7 mouse cellular contexts compared by ENCODE assay signal in the genomic region with DNA sequence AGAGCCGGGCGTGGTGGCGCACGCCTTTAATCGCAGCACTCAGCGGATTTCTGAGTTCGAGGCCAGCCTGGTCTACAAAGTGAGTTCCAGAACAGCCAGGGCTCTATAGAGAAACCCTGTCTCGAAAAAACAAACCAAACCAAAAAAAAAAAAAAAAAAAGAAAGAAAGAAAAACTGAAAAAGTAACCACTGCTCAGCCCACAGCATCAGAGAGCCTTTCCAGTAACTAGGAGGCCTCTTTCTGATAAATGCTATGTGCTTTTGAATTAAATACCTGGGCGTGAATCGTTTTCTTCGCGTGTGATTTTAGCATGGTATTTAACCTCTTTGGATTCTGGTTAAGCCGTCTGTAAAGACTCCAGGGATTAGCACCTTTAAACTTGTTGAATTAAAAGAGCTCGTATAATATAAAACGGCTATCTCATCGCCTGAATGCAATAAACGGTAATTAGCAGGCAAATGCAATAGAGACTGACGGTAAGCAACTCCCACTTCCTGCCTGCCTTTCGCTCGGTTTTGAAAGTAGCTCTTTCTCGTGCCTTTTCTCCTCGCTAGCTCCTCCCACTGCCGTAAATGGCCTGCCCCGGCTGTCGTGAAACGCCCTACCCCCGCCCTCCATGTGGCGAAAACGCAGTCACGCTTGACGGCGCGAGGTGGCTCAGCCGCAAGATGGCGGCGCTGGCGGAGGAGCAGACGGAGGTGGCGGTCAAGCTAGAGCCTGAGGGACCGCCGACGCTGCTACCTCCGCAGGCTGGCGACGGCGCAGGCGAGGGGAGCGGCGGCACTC. TPM values are rescaled to one million over a fixed set of nuclear protein-coding genes. Genes with fewer than 3 reads are reported as not detected.
DNase-seq lines count a peak whose midpoint lies in the region; ATAC-seq lines count a peak whose summit lies in the region.

A gene (plus strand): TSS at position 651 of the 787 bp plus-strand sequence.

- peak; percentile 97 for DNase-seq in adrenal gland, adult 2 months
- DNase-seq in embryo, embryonic 11.5 days (ENCODE audit: low read depth, low spot score), result peak; percentile 96
- DNase-seq in gastrocnemius, postnatal 36 days, result peak; percentile 91 to 96
- DNase-seq in left cerebral cortex, postnatal 25 days (ENCODE audit: low spot score in 2 of 2), result peak; percentile 95 to 98
- DNase-seq in midbrain, embryonic 10.5 days (ENCODE audit: low spot score), result peak; percentile 98
- DNase-seq in right cerebral cortex, postnatal 4 days, result peak; percentile 94

- H3K9me3 ChIP-seq in intestine, embryonic 15.5 days, result no peaks in the 10 kb centered on the region
- no peaks in the 10 kb centered on the region for H3K9me3 ChIP-seq in midbrain, embryonic 10.5 days (replicated peaks)

- H3K4me1 ChIP-seq in intestine, embryonic 15.5 days (replicated peaks), result peaks cover 6% of the 10 kb centered on the region; the same call in 1 of the 2 replicates
- H3K4me1 ChIP-seq in midbrain, embryonic 10.5 days, result peaks cover 12% of the 10 kb centered on the region

- H3K4me3 ChIP-seq in intestine, embryonic 15.5 days (replicated peaks), result peak within 1 kb of the TSS; percentile 88
- H3K4me3 ChIP-seq in midbrain, embryonic 10.5 days, result peak within 1 kb of the TSS; percentile 100

- ATAC-seq in intestine, embryonic 15.5 days, result peak; percentile 88

- peak within 1 kb of the TSS; percentile 73 for H3K4me2 ChIP-seq in intestine, embryonic 15.5 days (replicated peaks)

- no peaks in the 10 kb centered on the region for H3K27me3 ChIP-seq in intestine, embryonic 15.5 days (replicated peaks)
- no peaks in the 10 kb centered on the region for H3K27me3 ChIP-seq in midbrain, embryonic 10.5 days (ENCODE audit: low read depth, poor library complexity, severe bottlenecking)

- intact Hi-C loops in gastrocnemius, postnatal 36 days (cut with DNase I), result no loop called here
- intact Hi-C loops in left cerebral cortex, postnatal 25 days (cut with DNase I), result loop anchor here (1.0 to 5.0 kb wide), 2 partner anchors 23 to 100 kb away; a partner anchor contains a TSS

- 11% methylated on average over 46 of the region's 49 CpGs for WGBS in intestine, embryonic 15.5 days
- WGBS in midbrain, embryonic 10.5 days, result 11% methylated on average over 49 of the region's 49 CpGs

- peak within 1 kb of the TSS; percentile 97 for H3K9ac ChIP-seq in intestine, embryonic 15.5 days

- H3K27ac ChIP-seq in intestine, embryonic 15.5 days, result peak within 1 kb of the TSS; percentile 83
- peak within 1 kb of the TSS; percentile 94 for H3K27ac ChIP-seq in midbrain, embryonic 10.5 days (replicated peaks)

- H3K36me3 ChIP-seq in intestine, embryonic 15.5 days, result no peaks in the 10 kb centered on the region
- peaks cover 18% of the 10 kb centered on the region for H3K36me3 ChIP-seq in midbrain, embryonic 10.5 days

RNA-seq across cellular contexts. Expression of the gene that starts here (rescaled TPM):
- total RNA-seq in adrenal gland, adult 2 months (2021), result 1 to 10 TPM; 3.5 to 3.6 TPM
- polyA plus RNA-seq in adrenal gland, adult 2 months (2012; rRNA removed), result 1.6 and 1.9 TPM in 2 replicates
- total RNA-seq in gastrocnemius, postnatal 36 days (2021), result 1 to 10 TPM; 2.1 to 2.8 TPM
- polyA plus RNA-seq in intestine, embryonic 15.5 days (2015; fragmentation: Nextera tagmentation; extraction: Ambion mirVana), result 5.0 and 5.5 TPM in 2 replicates
- total RNA-seq in left cerebral cortex, postnatal 25 days (2021), result 1 to 10 TPM; 6.6 to 6.7 TPM
- polyA plus RNA-seq in midbrain, embryonic 10.5 days (2016; fragmentation: Nextera tagmentation; extraction: Ambion mirVana), result 6.8 and 7.1 TPM in 2 replicates

Comparison
In these comparisons a context has a peak if more than half of its experiments do, and no peak if none do; other contexts are left out.
1. Peak in every context shown above with its lines: DNase-seq, ATAC-seq, H3K4me3 ChIP-seq and H3K27ac ChIP-seq.